Mouse (Mus musculus): Measurements from ENCODE around the gene Mettl7a1. TPM values are rescaled to one million over a fixed set of nuclear protein-coding genes. Genes with fewer than 3 reads are reported as not detected.
"Not testable (repeated sequence)": the region's sequence is repeated elsewhere in the genome, so short reads cannot be mapped to it uniquely, and the experiment has no call there.

Gene Mettl7a1
- 2.7 and 2.9 TPM in 2 replicates for polyA plus RNA-seq (2014; fragmentation: Nextera tagmentation; extraction: Ambion mirVana)

DNA sequence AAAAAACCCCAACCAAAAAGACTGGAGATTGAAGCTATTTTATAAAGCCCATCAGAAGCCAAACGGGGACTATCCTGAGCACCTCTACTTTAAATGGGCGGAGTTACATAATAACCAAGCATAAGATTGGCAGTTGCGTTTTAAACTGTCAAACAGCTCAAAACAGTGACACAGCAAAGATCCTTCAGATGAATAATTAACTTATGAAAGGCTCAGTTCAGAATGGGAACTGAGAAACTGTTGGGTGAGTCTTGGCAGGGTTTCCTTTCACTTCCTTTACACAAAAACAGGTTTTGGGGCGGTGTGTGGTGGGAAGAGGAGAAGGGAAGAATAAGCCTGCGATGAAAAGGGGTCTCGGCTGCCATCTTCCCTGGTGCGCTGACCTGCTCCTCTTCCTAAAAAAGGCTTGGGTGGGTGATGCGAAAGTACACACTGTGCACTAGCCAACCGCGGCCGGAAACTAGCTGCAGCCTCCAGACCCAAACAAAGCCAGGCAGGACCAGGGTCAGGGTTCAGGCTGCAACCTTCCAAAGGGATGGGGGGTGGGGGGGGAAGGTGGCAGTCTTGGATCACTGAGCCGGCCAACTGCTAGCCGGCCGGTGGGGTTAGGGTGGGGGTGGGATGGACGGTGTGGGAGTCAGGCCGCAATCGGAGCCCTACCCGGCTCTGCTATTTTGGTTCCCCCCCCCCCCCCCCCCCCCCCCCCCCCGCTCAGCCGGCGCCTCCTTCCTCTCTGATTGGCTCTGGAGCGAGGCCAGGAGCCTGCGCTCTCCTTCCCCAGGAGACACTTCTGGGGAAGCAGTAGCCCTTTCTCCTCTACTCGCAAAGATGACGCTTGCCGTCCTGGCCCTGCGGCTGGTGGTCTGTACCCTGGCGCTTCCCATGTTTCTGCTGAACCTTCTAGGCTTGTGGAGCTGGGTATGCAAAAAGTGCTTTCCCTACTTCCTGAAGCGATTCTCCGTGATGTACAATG, at the start of gene Mettl7a1:
Gene Mettl7a1, plus strand, starts transcription at position 122 of the 973 bp plus-strand sequence.
- peak within 1 kb of the TSS; percentile 86 for H3K27ac ChIP-seq (ENCODE audit: low read depth)
- no peak for TF ChIP-seq CTCF (IDR thresholded peaks at IDR 0.05; ENCODE audit: low read depth)
- ATAC-seq (ENCODE audit: insufficient read depth): peak; percentile 84
- H3K27me3 ChIP-seq (ENCODE audit: insufficient read depth, low read length): no peaks in the 10 kb centered on the region
- H3K9me3 ChIP-seq (ENCODE audit: low read depth, low read length): no peaks in the 10 kb centered on the region
- H3K4me3 ChIP-seq (ENCODE audit: low read depth, low read length): peak within 1 kb of the TSS; percentile 39
- H3K36me3 ChIP-seq (ENCODE audit: insufficient read depth): no peaks in the 10 kb centered on the region
- 2% methylated on average over 24 of the region's 30 CpGs for WGBS
- peak within 1 kb of the TSS; percentile 64 for H3K9ac ChIP-seq
- peak; percentile 89 for DNase-seq
- no peaks in the 10 kb centered on the region for H3K4me1 ChIP-seq (ENCODE audit: insufficient read depth)
- peak within 1 kb of the TSS; percentile 85 for H3K4me2 ChIP-seq

DNA sequence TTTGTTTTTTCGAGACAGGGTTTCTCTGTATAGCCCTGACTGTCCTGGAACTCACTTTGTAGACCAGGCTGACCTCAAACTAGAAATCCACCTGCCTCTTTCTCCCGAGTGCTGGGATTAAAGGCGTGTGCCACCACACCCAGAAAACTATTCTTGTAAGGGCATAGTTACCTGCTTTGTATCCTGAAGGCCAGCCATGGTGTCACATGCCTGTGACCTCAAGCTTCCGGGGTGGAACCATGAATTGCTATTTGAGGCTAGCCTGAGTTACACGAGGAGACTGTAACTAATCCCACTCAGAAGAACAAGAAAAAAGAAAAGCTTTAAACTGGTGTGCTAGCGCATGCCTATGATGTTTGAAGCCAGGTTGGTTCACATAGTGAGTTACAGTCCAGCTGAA, 47.6 kb upstream of the Mettl7a1 start:
- no peak for TF ChIP-seq CTCF (IDR thresholded peaks at IDR 0.05; ENCODE audit: low read depth)
- H3K36me3 ChIP-seq (ENCODE audit: insufficient read depth): peaks cover 82% of the 10 kb centered on the region

GRCm38 (mm10) chr15:100257305-100257704, 46.6 kb upstream of the Mettl7a1 start:
- ATAC-seq (ENCODE audit: insufficient read depth): no peak
- no peak overlapping the region for H3K4me2 ChIP-seq

More for the DNA sequence above, 47.6 kb upstream of the Mettl7a1 start:
- no peaks in the 10 kb centered on the region for H3K27me3 ChIP-seq (ENCODE audit: insufficient read depth, low read length)
- no peak overlapping the region for H3K9ac ChIP-seq
- no peak overlapping the region for H3K27ac ChIP-seq (ENCODE audit: low read depth)
- H3K9me3 ChIP-seq (ENCODE audit: low read depth, low read length): no peaks in the 10 kb centered on the region
- 84% methylated on average over 6 of the region's 6 CpGs for WGBS
- no peaks in the 10 kb centered on the region for H3K4me1 ChIP-seq (ENCODE audit: insufficient read depth)
- DNase-seq (no peak), ATAC-seq (ENCODE audit: insufficient read depth) (no peak)
- no peak overlapping the region for H3K4me3 ChIP-seq (ENCODE audit: low read depth, low read length)
- no peak overlapping the region for H3K4me2 ChIP-seq

DNA sequence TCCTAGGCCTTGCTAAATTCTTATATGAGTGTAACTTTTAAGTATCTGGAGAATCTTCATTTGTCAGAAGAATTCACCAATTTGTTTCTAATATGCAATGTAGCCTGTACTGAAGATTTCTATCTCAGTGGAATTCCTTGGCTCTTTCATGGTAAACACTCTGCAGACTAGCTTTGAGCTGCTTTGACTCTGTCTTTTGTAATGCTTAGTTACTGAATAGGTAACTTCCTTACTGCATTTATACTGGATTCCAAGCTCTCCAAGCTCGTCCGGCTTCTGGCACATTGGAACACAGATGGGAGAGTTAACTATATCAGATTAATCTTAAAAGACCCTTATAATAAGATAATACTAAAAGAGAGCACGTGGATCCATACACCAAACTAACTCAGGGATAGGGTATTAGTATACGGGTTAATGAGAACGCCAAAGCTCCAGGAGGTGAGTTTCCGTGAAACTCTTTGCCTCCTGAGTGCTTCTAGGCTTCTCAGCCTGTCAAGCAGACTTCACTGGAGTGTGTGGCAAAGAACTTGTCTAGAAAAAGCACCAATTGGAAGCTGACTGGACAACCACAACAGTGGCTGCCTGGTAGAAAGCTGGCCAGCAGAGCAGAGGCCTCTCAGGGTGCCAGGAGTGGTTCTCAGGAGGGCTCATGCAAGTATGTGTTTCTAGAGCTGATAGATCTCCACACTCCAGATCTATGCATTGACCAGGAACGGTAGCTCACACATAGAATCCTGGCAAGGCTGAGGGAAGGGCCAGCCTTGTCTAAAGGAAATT, 45.1 kb upstream of the Mettl7a1 start:
- no peak for ATAC-seq (ENCODE audit: insufficient read depth)
- H3K9ac ChIP-seq: no peak overlapping the region

More at GRCm38 (mm10) chr15:100257305-100257704, 46.6 kb upstream of the Mettl7a1 start:
- DNase-seq: no peak
- peaks cover 81% of the 10 kb centered on the region for H3K36me3 ChIP-seq (ENCODE audit: insufficient read depth)
- H3K27ac ChIP-seq (ENCODE audit: low read depth): no peak overlapping the region
- H3K27me3 ChIP-seq (ENCODE audit: insufficient read depth, low read length): no peaks in the 10 kb centered on the region
- H3K4me3 ChIP-seq (ENCODE audit: low read depth, low read length): no peak overlapping the region
- no peaks in the 10 kb centered on the region for H3K9me3 ChIP-seq (ENCODE audit: low read depth, low read length)
- H3K4me1 ChIP-seq (ENCODE audit: insufficient read depth): no peaks in the 10 kb centered on the region
- 82% methylated on average over 5 of the region's 5 CpGs for WGBS
- no peak for TF ChIP-seq CTCF (IDR thresholded peaks at IDR 0.05; ENCODE audit: low read depth)
- H3K9ac ChIP-seq: no peak overlapping the region

DNA sequence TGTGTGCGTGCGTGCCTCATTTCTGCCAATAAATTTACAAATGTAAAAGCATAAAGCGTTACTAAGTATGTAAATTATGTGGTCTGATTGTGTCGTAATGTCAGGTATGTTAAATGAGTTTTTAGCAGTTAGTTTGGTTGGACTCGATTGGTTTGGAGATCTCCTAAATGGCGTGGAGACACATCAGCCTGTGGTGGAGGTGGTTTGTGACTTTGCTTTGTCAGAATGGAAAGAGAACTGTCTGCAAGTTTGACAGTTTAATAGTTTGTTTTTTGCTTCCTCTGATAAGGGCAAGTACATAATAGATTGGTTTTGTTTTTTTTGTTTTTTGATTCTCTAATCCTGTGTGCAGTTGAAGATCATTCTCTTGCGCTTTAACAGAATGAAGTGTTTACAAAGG, 43.6 kb upstream of the Mettl7a1 start:
- DNase-seq; H3K4me1 ChIP-seq (ENCODE audit: insufficient read depth); H3K4me3 ChIP-seq (ENCODE audit: low read depth, low read length); ATAC-seq (ENCODE audit: insufficient read depth); H3K27me3 ChIP-seq (ENCODE audit: insufficient read depth, low read length); H3K4me2 ChIP-seq; H3K27ac ChIP-seq (ENCODE audit: low read depth); H3K9ac ChIP-seq; H3K9me3 ChIP-seq (ENCODE audit: low read depth, low read length): not testable (repeated sequence)
- H3K36me3 ChIP-seq (ENCODE audit: insufficient read depth): peaks cover 51% of the 10 kb centered on the region
- WGBS: 92% methylated on average over 6 of the region's 7 CpGs

More for the DNA sequence above, 45.1 kb upstream of the Mettl7a1 start:
- no peak for TF ChIP-seq CTCF (IDR thresholded peaks at IDR 0.05; ENCODE audit: low read depth)
- 93% methylated on average over 7 of the region's 7 CpGs for WGBS
- no peaks in the 10 kb centered on the region for H3K9me3 ChIP-seq (ENCODE audit: low read depth, low read length)
- H3K4me3 ChIP-seq (ENCODE audit: low read depth, low read length): no peak overlapping the region
- no peak overlapping the region for H3K27ac ChIP-seq (ENCODE audit: low read depth)
- no peak overlapping the region for H3K4me2 ChIP-seq
- DNase-seq: no peak
- no peaks in the 10 kb centered on the region for H3K4me1 ChIP-seq (ENCODE audit: insufficient read depth)
- no peaks in the 10 kb centered on the region for H3K27me3 ChIP-seq (ENCODE audit: insufficient read depth, low read length)
- peaks cover 66% of the 10 kb centered on the region for H3K36me3 ChIP-seq (ENCODE audit: insufficient read depth)

DNA sequence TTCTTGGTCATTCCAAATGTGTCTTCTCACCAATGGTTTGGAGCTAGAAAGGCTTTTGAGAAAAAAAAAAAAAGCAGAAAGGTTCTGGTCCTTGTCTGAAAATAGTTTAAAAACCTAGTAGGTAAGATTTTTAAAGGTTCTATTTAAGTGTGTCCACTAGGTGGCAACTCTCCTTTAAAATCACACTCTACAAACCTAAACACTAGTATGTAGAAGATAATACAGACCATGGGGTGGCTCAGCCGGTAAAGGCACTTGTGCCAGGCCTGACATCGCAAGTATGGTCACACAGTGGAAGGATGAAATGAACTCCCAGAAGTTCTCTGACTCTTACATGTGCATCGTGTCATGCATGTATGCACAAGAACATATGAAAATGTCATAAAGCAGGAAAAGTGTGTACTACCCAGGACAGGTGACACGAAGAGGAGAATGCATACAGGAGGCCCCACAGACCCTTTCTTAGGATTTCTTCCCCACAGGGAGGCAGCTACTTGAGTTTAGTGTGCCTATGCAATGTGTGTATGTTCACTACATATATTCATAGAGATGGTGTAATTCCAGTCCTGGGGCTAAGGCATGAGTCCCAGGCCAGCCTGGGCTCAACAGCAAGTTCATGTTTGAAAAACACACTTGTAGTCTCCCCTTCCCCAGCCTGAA, 40.6 kb upstream of the Mettl7a1 start:
- DNase-seq (peak; percentile 67), ATAC-seq (ENCODE audit: insufficient read depth) (no peak)
- no peak overlapping the region for H3K27ac ChIP-seq (ENCODE audit: low read depth)
- 28% methylated on average over 4 of the region's 4 CpGs for WGBS
- peak; percentile 59 for TF ChIP-seq CTCF (IDR thresholded peaks at IDR 0.05; ENCODE audit: low read depth)
- H3K27me3 ChIP-seq (ENCODE audit: insufficient read depth, low read length): no peaks in the 10 kb centered on the region
- no peaks in the 10 kb centered on the region for H3K4me1 ChIP-seq (ENCODE audit: insufficient read depth)
- H3K36me3 ChIP-seq (ENCODE audit: insufficient read depth): peaks cover 23% of the 10 kb centered on the region
- H3K4me2 ChIP-seq: no peak overlapping the region
- no peaks in the 10 kb centered on the region for H3K9me3 ChIP-seq (ENCODE audit: low read depth, low read length)
- no peak overlapping the region for H3K9ac ChIP-seq
- no peak overlapping the region for H3K4me3 ChIP-seq (ENCODE audit: low read depth, low read length)

Data from lung, embryonic 14.5 days (tissue).